In the genomic region with DNA sequence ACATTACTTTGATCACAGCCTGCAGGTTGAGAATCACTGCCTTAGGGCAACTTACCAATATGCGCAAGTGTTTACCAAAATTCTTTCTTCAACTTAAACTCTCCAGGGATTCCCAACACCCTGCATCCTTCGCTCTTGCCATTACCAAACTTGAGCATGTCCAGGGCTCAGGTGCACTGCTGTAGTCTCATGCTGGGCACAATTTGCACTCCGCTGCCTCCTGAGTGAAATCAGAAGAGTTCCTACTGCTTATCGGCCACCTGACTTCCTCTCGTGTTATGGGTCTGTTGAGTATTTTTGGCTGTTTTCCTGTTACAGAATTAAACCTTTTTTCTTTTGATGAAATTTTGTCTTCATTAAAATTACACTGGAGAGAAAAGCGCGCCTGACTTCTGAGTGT, we compare ENCODE assay signal across 12 mouse cellular contexts. TPM values are rescaled to one million over a fixed set of nuclear protein-coding genes. Genes with fewer than 3 reads are reported as not detected.
DNase-seq lines count a peak whose midpoint lies in the region; ATAC-seq and TF ChIP-seq lines count a peak whose summit lies in the region.
"Had no signal": no experiment of that assay in that cellular context is flagged by ENCODE, and none has a peak within 500 bp of the region (broad histone marks: within the 10 kb centered on the region; RNA-seq: fewer than 3 reads in every experiment).

No protein-coding gene starts in this region.

- 76% methylated on average over 7 of the region's 7 CpGs for WGBS in lung, embryonic 14.5 days
- WGBS in forebrain, embryonic 14.5 days, result 62% methylated on average over 7 of the region's 7 CpGs
- WGBS in hindbrain, embryonic 16.5 days, result 44% methylated on average over 7 of the region's 7 CpGs
- 49% methylated on average over 7 of the region's 7 CpGs for WGBS in neural tube, embryonic 14.5 days

- no peak overlapping the region for H3K4me3 ChIP-seq in lung, embryonic 14.5 days (ENCODE audit: low read depth, low read length)
- H3K4me3 ChIP-seq in forebrain, embryonic 14.5 days (ENCODE audit: low read depth, low read length), result no peak overlapping the region
- no peak overlapping the region for H3K4me3 ChIP-seq in hindbrain, embryonic 16.5 days (ENCODE audit: low read length)
- no peak overlapping the region for H3K4me3 ChIP-seq in neural tube, embryonic 14.5 days (ENCODE audit: low read depth, low read length)

- H3K4me2 ChIP-seq in lung, embryonic 14.5 days, result 0 out of 2 replicates have a peak overlapping the region, but pooled peaks have one; percentile 1
- no peak overlapping the region for H3K4me2 ChIP-seq in forebrain, embryonic 14.5 days (ENCODE audit: low read length)
- no peak overlapping the region for H3K4me2 ChIP-seq in hindbrain, embryonic 16.5 days (ENCODE audit: low read length)
- H3K4me2 ChIP-seq in neural tube, embryonic 14.5 days (ENCODE audit: low read depth, low read length), result no peak overlapping the region

- no peak for ATAC-seq in lung, embryonic 14.5 days (ENCODE audit: insufficient read depth)
- no peak for ATAC-seq in forebrain, embryonic 14.5 days
- ATAC-seq in hindbrain, embryonic 16.5 days, result peak; percentile 38; the same call in 1 of the 2 replicates
- ATAC-seq in neural tube, embryonic 14.5 days (ENCODE audit: low read depth), result no peak
- ATAC-seq: activated CD4-positive, CD25-positive, alpha-beta regulatory T cell, adult 4 months had no signal

- H3K9ac ChIP-seq in lung, embryonic 14.5 days, result no peak overlapping the region
- no peak overlapping the region for H3K9ac ChIP-seq in forebrain, embryonic 14.5 days (ENCODE audit: low read length)
- H3K9ac ChIP-seq in hindbrain, embryonic 16.5 days (ENCODE audit: low read depth, low read length), result no peak overlapping the region
- no peak overlapping the region for H3K9ac ChIP-seq in neural tube, embryonic 14.5 days (replicated peaks; ENCODE audit: low read depth, low read length)

- TF ChIP-seq CTCF in lung, embryonic 14.5 days (IDR thresholded peaks at IDR 0.05; ENCODE audit: low read depth), result no peak

- H3K36me3 ChIP-seq in lung, embryonic 14.5 days (ENCODE audit: insufficient read depth), result no peaks in the 10 kb centered on the region
- H3K36me3 ChIP-seq in forebrain, embryonic 14.5 days (ENCODE audit: control insufficient read depth, insufficient read depth, low read length), result no peaks in the 10 kb centered on the region
- H3K36me3 ChIP-seq in hindbrain, embryonic 16.5 days (ENCODE audit: control insufficient read depth, insufficient read depth, low read length), result no peaks in the 10 kb centered on the region
- H3K36me3 ChIP-seq in neural tube, embryonic 14.5 days (ENCODE audit: control insufficient read depth, insufficient read depth, low read length), result no peaks in the 10 kb centered on the region

- no peaks in the 10 kb centered on the region for H3K27me3 ChIP-seq in lung, embryonic 14.5 days (ENCODE audit: insufficient read depth, low read length)
- H3K27me3 ChIP-seq in forebrain, embryonic 14.5 days (replicated peaks; ENCODE audit: control insufficient read depth, insufficient read depth, low read length), result 0 out of 2 replicates have a peak, but pooled peaks cover 3% of the 10 kb centered on the region
- H3K27me3 ChIP-seq in hindbrain, embryonic 16.5 days (replicated peaks; ENCODE audit: control insufficient read depth, insufficient read depth, low read length), result no peaks in the 10 kb centered on the region
- H3K27me3 ChIP-seq in neural tube, embryonic 14.5 days (ENCODE audit: control insufficient read depth, insufficient read depth, low read length), result no peaks in the 10 kb centered on the region

- H3K27ac ChIP-seq in lung, embryonic 14.5 days (ENCODE audit: low read depth), result no peak overlapping the region
- peak overlapping the region; percentile 87 for H3K27ac ChIP-seq in forebrain, embryonic 14.5 days (ENCODE audit: low read depth, low read length)
- peak overlapping the region; percentile 73 for H3K27ac ChIP-seq in hindbrain, embryonic 16.5 days (ENCODE audit: low read depth, low read length)
- peak overlapping the region; percentile 80 for H3K27ac ChIP-seq in neural tube, embryonic 14.5 days (ENCODE audit: low read depth, low read length)
- H3K27ac ChIP-seq: macrophage had no signal

- no peaks in the 10 kb centered on the region for H3K9me3 ChIP-seq in lung, embryonic 14.5 days (ENCODE audit: low read depth, low read length)
- H3K9me3 ChIP-seq in forebrain, embryonic 14.5 days (replicated peaks; ENCODE audit: control insufficient read depth, low read length), result no peaks in the 10 kb centered on the region
- H3K9me3 ChIP-seq in hindbrain, embryonic 16.5 days (ENCODE audit: control insufficient read depth, low read length), result no peaks in the 10 kb centered on the region
- no peaks in the 10 kb centered on the region for H3K9me3 ChIP-seq in neural tube, embryonic 14.5 days (ENCODE audit: control insufficient read depth, low read length)

- H3K4me1 ChIP-seq in lung, embryonic 14.5 days (ENCODE audit: insufficient read depth), result no peaks in the 10 kb centered on the region
- peaks cover 22% of the 10 kb centered on the region for H3K4me1 ChIP-seq in forebrain, embryonic 14.5 days (ENCODE audit: control insufficient read depth, insufficient read depth, low read length)
- H3K4me1 ChIP-seq in hindbrain, embryonic 16.5 days (ENCODE audit: control insufficient read depth, insufficient read depth, low read depth, low read length), result peaks cover 15% of the 10 kb centered on the region
- peaks cover 16% of the 10 kb centered on the region for H3K4me1 ChIP-seq in neural tube, embryonic 14.5 days (ENCODE audit: control insufficient read depth, insufficient read depth, low read length)

- no peak for DNase-seq in lung, embryonic 14.5 days
- DNase-seq in lung, postnatal 14 days, result no peak
- DNase-seq in forebrain, embryonic 14.5 days (ENCODE audit: low spot score), result no peak
- DNase-seq in cerebellum, postnatal 14 days, result no peak
- DNase-seq in right cerebral cortex, adult 2 months (ENCODE audit: low spot score in 2 of 2), result no peak
- DNase-seq: kidney, postnatal 25 days; thymus, adult 2 months had no signal

RNA-seq across cellular contexts. Expression of gene Tex35, which starts 53.8 kb away (rescaled TPM):
- polyA plus RNA-seq in lung, embryonic 14.5 days (2014; fragmentation: Nextera tagmentation; extraction: Ambion mirVana), result not detected in 2 replicates
- not detected in 2 replicates for polyA plus RNA-seq in forebrain, embryonic 14.5 days (2014; fragmentation: Nextera tagmentation; extraction: Ambion mirVana)
- polyA plus RNA-seq in hindbrain, embryonic 16.5 days (2015; fragmentation: Nextera tagmentation; extraction: Ambion mirVana), result not detected in 2 replicates
- not detected in 2 replicates for polyA plus RNA-seq in neural tube, embryonic 14.5 days (2014; fragmentation: Nextera tagmentation; extraction: Ambion mirVana)
- polyA plus RNA-seq: macrophage; small intestine, adult 2 months had no signal
